Comparison of ENCODE assay signal across 19 mouse cellular contexts in the genomic region with DNA sequence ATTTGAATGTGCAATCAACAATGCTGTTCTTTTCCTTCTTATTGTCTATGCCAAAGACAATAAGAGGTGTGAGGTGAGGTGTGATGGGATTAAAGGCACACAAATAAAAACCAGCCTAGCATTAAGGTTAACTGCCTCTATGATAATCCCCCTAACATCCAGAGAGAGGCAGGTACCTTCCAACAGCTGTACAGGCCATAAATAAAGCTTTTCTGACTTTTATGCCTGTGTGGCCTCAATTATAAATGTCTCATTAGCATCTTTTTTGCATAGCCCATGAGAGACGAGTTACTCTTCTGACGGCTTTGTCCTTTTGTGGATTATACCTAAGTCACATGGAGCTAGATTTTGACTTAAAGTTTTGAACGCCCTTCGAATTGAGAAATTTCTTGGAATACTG.
DNase-seq lines count a peak whose midpoint lies in the region; ATAC-seq and TF ChIP-seq lines count a peak whose summit lies in the region.
"Had no signal": no experiment of that assay in that cellular context is flagged by ENCODE, and none has a peak within 500 bp of the region (broad histone marks: within the 10 kb centered on the region; RNA-seq: fewer than 3 reads in every experiment).

No protein-coding gene starts in this region.

- H3K4me1 ChIP-seq in neural tube, embryonic 11.5 days (ENCODE audit: control insufficient read depth, insufficient read depth, low read length) = no peaks in the 10 kb centered on the region
- H3K4me1 ChIP-seq in neural tube, embryonic 12.5 days = 0 out of 2 replicates have a peak, but pooled peaks cover 6% of the 10 kb centered on the region
- 0 out of 2 replicates have a peak, but pooled peaks cover 12% of the 10 kb centered on the region for H3K4me1 ChIP-seq in neural tube, embryonic 14.5 days (ENCODE audit: control insufficient read depth, insufficient read depth, low read length)
- no peaks in the 10 kb centered on the region for H3K4me1 ChIP-seq in kidney, adult 2 months (ENCODE audit: control insufficient read depth, insufficient read depth, low read length)
- H3K4me1 ChIP-seq in midbrain, embryonic 11.5 days (ENCODE audit: control insufficient read depth, insufficient read depth, low read length) = no peaks in the 10 kb centered on the region
- H3K4me1 ChIP-seq: embryonic facial prominence, embryonic 13.5 days had no signal

- no peaks in the 10 kb centered on the region for H3K36me3 ChIP-seq in neural tube, embryonic 11.5 days (ENCODE audit: control insufficient read depth, insufficient read depth, low read length)
- no peaks in the 10 kb centered on the region for H3K36me3 ChIP-seq in neural tube, embryonic 12.5 days
- no peaks in the 10 kb centered on the region for H3K36me3 ChIP-seq in neural tube, embryonic 14.5 days (ENCODE audit: control insufficient read depth, insufficient read depth, low read length)
- no peaks in the 10 kb centered on the region for H3K36me3 ChIP-seq in kidney, adult 2 months (ENCODE audit: control insufficient read depth, insufficient read depth, low read length)
- no peaks in the 10 kb centered on the region for H3K36me3 ChIP-seq in midbrain, embryonic 11.5 days (ENCODE audit: control insufficient read depth, insufficient read depth, low read length)
- H3K36me3 ChIP-seq: embryonic facial prominence, embryonic 13.5 days; embryonic facial prominence, embryonic 15.5 days had no signal

- no peaks in the 10 kb centered on the region for H3K9me3 ChIP-seq in neural tube, embryonic 11.5 days (ENCODE audit: control insufficient read depth, low read length)
- no peaks in the 10 kb centered on the region for H3K9me3 ChIP-seq in neural tube, embryonic 12.5 days
- no peaks in the 10 kb centered on the region for H3K9me3 ChIP-seq in neural tube, embryonic 14.5 days (ENCODE audit: control insufficient read depth, low read length)
- no peaks in the 10 kb centered on the region for H3K9me3 ChIP-seq in midbrain, embryonic 11.5 days (ENCODE audit: control insufficient read depth, low read length)
- H3K9me3 ChIP-seq: embryonic facial prominence, embryonic 13.5 days; embryonic facial prominence, embryonic 15.5 days had no signal

- no peak for DNase-seq in neural tube, embryonic 11.5 days (ENCODE audit: low spot score)
- DNase-seq in neural tube, embryonic 10.5 days (ENCODE audit: extremely low spot score, low spot score) = no peak
- DNase-seq in left cerebral cortex, postnatal 10 days (ENCODE audit: extremely low spot score in 1 of 2, low spot score in 2 of 2) = no peak
- DNase-seq in kidney, adult 2 months = no peak
- DNase-seq in midbrain, embryonic 11.5 days (ENCODE audit: low spot score, missing footprints) = no peak
- DNase-seq: adrenal gland, adult 2 months; adrenal gland, postnatal 10 days; adrenal gland, postnatal 25 days; cerebellum, adult 11 months; cerebellum, adult 18-20 months; cerebellum, adult 8-10 months; embryo, embryonic 11 days had no signal

- H3K27me3 ChIP-seq in neural tube, embryonic 11.5 days (ENCODE audit: control insufficient read depth, insufficient read depth, low read length) = no peaks in the 10 kb centered on the region
- no peaks in the 10 kb centered on the region for H3K27me3 ChIP-seq in neural tube, embryonic 12.5 days (replicated peaks)
- H3K27me3 ChIP-seq in neural tube, embryonic 14.5 days (ENCODE audit: control insufficient read depth, insufficient read depth, low read length) = no peaks in the 10 kb centered on the region
- no peaks in the 10 kb centered on the region for H3K27me3 ChIP-seq in kidney, adult 2 months (replicated peaks; ENCODE audit: control insufficient read depth, insufficient read depth, low read length)
- no peaks in the 10 kb centered on the region for H3K27me3 ChIP-seq in midbrain, embryonic 11.5 days (ENCODE audit: control insufficient read depth, insufficient read depth, low read length)
- H3K27me3 ChIP-seq: embryonic facial prominence, embryonic 13.5 days; embryonic facial prominence, embryonic 15.5 days had no signal

- TF ChIP-seq CTCF in kidney, adult 2 months (conservative IDR thresholded peaks at IDR 0.05; ENCODE audit: insufficient read depth, insufficient read length, low read depth, low read length) = no peak

- 75% methylated on average over 4 of the region's 4 CpGs for WGBS in neural tube, embryonic 11.5 days
- whole genome bisulfite sequencing in neural tube, embryonic 12.5 days = 71% methylated on average over 4 of the region's 4 CpGs
- WGBS in neural tube, embryonic 14.5 days = 55% methylated on average over 4 of the region's 4 CpGs
- WGBS in kidney, adult 2 months = 91% methylated on average over 4 of the region's 4 CpGs
- WGBS in midbrain, embryonic 11.5 days = 90% methylated on average over 4 of the region's 4 CpGs

- no peak overlapping the region for H3K9ac ChIP-seq in neural tube, embryonic 11.5 days (ENCODE audit: low read length)
- H3K9ac ChIP-seq in neural tube, embryonic 12.5 days = no peak overlapping the region
- H3K9ac ChIP-seq in neural tube, embryonic 14.5 days (replicated peaks; ENCODE audit: low read depth, low read length) = no peak overlapping the region
- H3K9ac ChIP-seq in midbrain, embryonic 11.5 days (ENCODE audit: low read length) = no peak overlapping the region
- H3K9ac ChIP-seq: embryonic facial prominence, embryonic 13.5 days; embryonic facial prominence, embryonic 15.5 days had no signal

- TF ChIP-seq POLR2A in kidney, adult 2 months (IDR thresholded peaks at IDR 0.05; ENCODE audit: low read depth, low read length) = no peak

- no peak overlapping the region for H3K27ac ChIP-seq in neural tube, embryonic 11.5 days (ENCODE audit: low read depth, low read length)
- H3K27ac ChIP-seq in neural tube, embryonic 12.5 days = no peak overlapping the region
- H3K27ac ChIP-seq in neural tube, embryonic 14.5 days (ENCODE audit: low read depth, low read length) = 0 out of 2 replicates have a peak overlapping the region, but pooled peaks have one; percentile 1
- H3K27ac ChIP-seq in kidney, adult 2 months (ENCODE audit: insufficient read depth, low read depth, low read length) = no peak overlapping the region
- H3K27ac ChIP-seq in midbrain, embryonic 11.5 days (ENCODE audit: low read depth, low read length) = no peak overlapping the region
- H3K27ac ChIP-seq: embryonic facial prominence, embryonic 13.5 days; embryonic facial prominence, embryonic 15.5 days had no signal

- no peak overlapping the region for H3K4me3 ChIP-seq in neural tube, embryonic 11.5 days (ENCODE audit: low read depth, low read length)
- H3K4me3 ChIP-seq in neural tube, embryonic 12.5 days = no peak overlapping the region
- no peak overlapping the region for H3K4me3 ChIP-seq in neural tube, embryonic 14.5 days (ENCODE audit: low read depth, low read length)
- no peak overlapping the region for H3K4me3 ChIP-seq in kidney, adult 2 months (ENCODE audit: insufficient read depth, low read depth, low read length)
- no peak overlapping the region for H3K4me3 ChIP-seq in midbrain, embryonic 11.5 days (ENCODE audit: low read depth, low read length)
- H3K4me3 ChIP-seq: embryonic facial prominence, embryonic 13.5 days; embryonic facial prominence, embryonic 15.5 days; erythroblast, embryonic 14.5 days had no signal

- peak; percentile 53; the same call in 1 of the 2 replicates for ATAC-seq in neural tube, embryonic 11.5 days (ENCODE audit: insufficient read depth, low FRiP score, low TSS enrichment)
- peak; percentile 63 for ATAC-seq in neural tube, embryonic 12.5 days (ENCODE audit: low FRiP score, low read depth)
- peak; percentile 66 for ATAC-seq in neural tube, embryonic 14.5 days (ENCODE audit: low read depth)
- no peak for ATAC-seq in midbrain, embryonic 11.5 days (ENCODE audit: low FRiP score)
- ATAC-seq: forebrain, embryonic 14.5 days; forebrain, embryonic 16.5 days had no signal

- intact Hi-C loops in left cerebral cortex, postnatal 10 days (cut with DNase I) = no loop called here

- no peak overlapping the region for H3K4me2 ChIP-seq in neural tube, embryonic 11.5 days (ENCODE audit: low read depth)
- no peak overlapping the region for H3K4me2 ChIP-seq in neural tube, embryonic 12.5 days (replicated peaks)
- no peak overlapping the region for H3K4me2 ChIP-seq in neural tube, embryonic 14.5 days (ENCODE audit: low read depth, low read length)
- H3K4me2 ChIP-seq in midbrain, embryonic 11.5 days = no peak overlapping the region
- H3K4me2 ChIP-seq: embryonic facial prominence, embryonic 13.5 days; embryonic facial prominence, embryonic 15.5 days had no signal
